Mouse (Mus musculus): ENCODE results near the gene Thoc7. TPM values are rescaled to one million over a fixed set of nuclear protein-coding genes. Genes with fewer than 3 reads are reported as not detected.

Thoc7 gene
- polyA plus RNA-seq (2015; fragmentation: Nextera tagmentation; extraction: Ambion mirVana) = 174 and 193 TPM in 2 replicates

- Histone ChIP-seq H3K4me3 (peak within 1 kb of the TSS; percentile 71), H3K4me1 (replicated peaks) (peaks cover 29% of the 10 kb centered on the region), H3K36me3 (no peaks in the 10 kb centered on the region), H3K27ac (replicated peaks) (peak within 1 kb of the TSS; percentile 85), H3K9me3 (no peaks in the 10 kb centered on the region), H3K9ac (peak within 1 kb of the TSS; percentile 92), H3K4me2 (peak within 1 kb of the TSS; percentile 68), H3K27me3 (no peaks in the 10 kb centered on the region)
- 4% methylated on average over 40 of the region's 56 CpGs for WGBS
- peak; percentile 68 for ATAC-seq (ENCODE audit: low FRiP score, low read depth)
Observed at GRCm38 (mm10) chr14:13961401-13962112, at the start of gene Thoc7, which contains the start of gene Atxn7. Thoc7 (minus strand) TSS chr14:13961852. Atxn7 (plus strand) TSS chr14:13961440.

- H3K27me3 ChIP-seq = no peaks in the 10 kb centered on the region
- no peaks in the 10 kb centered on the region for H3K36me3 ChIP-seq
- H3K9me3 ChIP-seq = no peaks in the 10 kb centered on the region
- H3K4me2 ChIP-seq = no peak overlapping the region
- peaks cover 17% of the 10 kb centered on the region for H3K4me1 ChIP-seq (replicated peaks)
- no peak for ATAC-seq (ENCODE audit: low FRiP score, low read depth)
- no peak overlapping the region for H3K4me3 ChIP-seq
- no peak overlapping the region for H3K27ac ChIP-seq (replicated peaks)
- no peak overlapping the region for H3K9ac ChIP-seq
- WGBS = 82% methylated on average over 6 of the region's 6 CpGs
Observed at GRCm38 (mm10) chr14:14009712-14010111, 48.1 kb upstream of the Thoc7 start.

GRCm38 (mm10) chr14:14002771-14003170 lies 41.1 kb upstream of the Thoc7 start:
- H3K27ac ChIP-seq (replicated peaks) = no peak overlapping the region
- H3K4me3 ChIP-seq = no peak overlapping the region
- WGBS = 95% methylated on average over 7 of the region's 7 CpGs
- no peaks in the 10 kb centered on the region for H3K27me3 ChIP-seq
- no peak for ATAC-seq (ENCODE audit: low FRiP score, low read depth)
- no peaks in the 10 kb centered on the region for H3K4me1 ChIP-seq (replicated peaks)
- H3K9me3 ChIP-seq = no peaks in the 10 kb centered on the region
- no peak overlapping the region for H3K4me2 ChIP-seq
- no peak overlapping the region for H3K9ac ChIP-seq
- no peaks in the 10 kb centered on the region for H3K36me3 ChIP-seq

GRCm38 (mm10) chr14:13995206-13996097 lies 33.8 kb upstream of the Thoc7 start:
- no peak for ATAC-seq (ENCODE audit: low FRiP score, low read depth)
- no peaks in the 10 kb centered on the region for H3K27me3 ChIP-seq

GRCm38 (mm10) chr14:13990741-13991140 lies 29.1 kb upstream of the Thoc7 start:
- Histone ChIP-seq H3K27me3 (no peaks in the 10 kb centered on the region), H3K4me3 (no peak overlapping the region), H3K4me1 (replicated peaks) (no peaks in the 10 kb centered on the region), H3K9ac (no peak overlapping the region), H3K4me2 (no peak overlapping the region), H3K9me3 (no peaks in the 10 kb centered on the region), H3K36me3 (no peaks in the 10 kb centered on the region), H3K27ac (replicated peaks) (no peak overlapping the region)
- WGBS = 88% methylated on average over 3 of the region's 3 CpGs
- ATAC-seq (ENCODE audit: low FRiP score, low read depth) = no peak

More at GRCm38 (mm10) chr14:13995206-13996097, 33.8 kb upstream of the Thoc7 start:
- Histone ChIP-seq H3K4me1 (replicated peaks) (no peaks in the 10 kb centered on the region), H3K4me3 (no peak overlapping the region), H3K36me3 (no peaks in the 10 kb centered on the region), H3K27ac (replicated peaks) (no peak overlapping the region), H3K4me2 (no peak overlapping the region), H3K9ac (no peak overlapping the region), H3K9me3 (no peaks in the 10 kb centered on the region)
- WGBS = 77% methylated on average over 9 of the region's 9 CpGs

DNA sequence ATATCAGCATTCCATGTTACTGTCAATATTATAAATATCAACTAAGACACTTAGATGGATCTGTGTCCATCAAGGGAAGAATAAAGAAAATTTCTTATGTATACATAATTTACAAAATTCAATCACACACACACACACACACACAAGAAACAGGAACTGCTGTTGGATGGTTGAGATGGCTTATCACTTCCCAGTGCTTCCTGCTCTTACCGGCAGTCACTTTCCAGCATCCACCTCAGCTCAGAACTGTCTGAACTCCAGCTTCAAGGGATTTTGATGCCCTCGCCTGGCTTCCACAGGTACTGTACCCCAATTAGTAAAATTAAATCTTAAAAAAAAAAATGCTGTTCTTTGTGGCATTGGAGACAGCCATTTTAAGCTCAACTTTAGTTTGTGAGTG lies 26.7 kb upstream of the Thoc7 start:
- H3K4me3 ChIP-seq = no peak overlapping the region
- H3K27me3 ChIP-seq = no peaks in the 10 kb centered on the region
- H3K4me1 ChIP-seq (replicated peaks) = no peaks in the 10 kb centered on the region
- no peaks in the 10 kb centered on the region for H3K9me3 ChIP-seq
- H3K9ac ChIP-seq = no peak overlapping the region
- H3K27ac ChIP-seq (replicated peaks) = no peak overlapping the region
- H3K36me3 ChIP-seq = no peaks in the 10 kb centered on the region
- ATAC-seq (ENCODE audit: low FRiP score, low read depth) = no peak
- no peak overlapping the region for H3K4me2 ChIP-seq
- 76% methylated on average over 2 of the region's 2 CpGs for WGBS

GRCm38 (mm10) chr14:13982174-13982573 lies 20.5 kb upstream of the Thoc7 start:
- Histone ChIP-seq H3K9ac (no peak overlapping the region), H3K4me3 (no peak overlapping the region), H3K27ac (replicated peaks) (no peak overlapping the region), H3K4me1 (replicated peaks) (no peaks in the 10 kb centered on the region), H3K9me3 (no peaks in the 10 kb centered on the region), H3K36me3 (no peaks in the 10 kb centered on the region), H3K4me2 (no peak overlapping the region), H3K27me3 (no peaks in the 10 kb centered on the region)
- no peak for ATAC-seq (ENCODE audit: low FRiP score, low read depth)
- WGBS = 76% methylated on average over 2 of the region's 2 CpGs

DNA sequence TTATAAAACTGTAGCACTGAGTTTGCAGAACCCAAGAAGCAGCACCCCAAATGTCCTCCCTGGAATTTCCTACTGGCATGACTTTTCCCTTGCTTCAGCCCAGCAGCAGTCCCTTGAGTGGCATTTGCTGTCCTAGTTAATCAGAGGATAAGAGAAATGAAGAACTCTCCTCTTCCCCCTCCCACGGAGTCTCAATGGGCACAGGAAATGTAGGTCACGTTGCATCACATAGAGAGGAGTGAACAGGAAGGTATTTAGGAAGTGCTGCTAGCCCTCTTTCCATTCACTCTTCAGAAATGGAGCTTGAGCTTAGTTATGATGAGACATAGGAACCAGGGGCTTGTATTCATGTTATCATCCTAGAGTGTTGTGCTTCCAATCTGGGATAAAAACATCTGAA lies 19.6 kb upstream of the Thoc7 start:
- no peaks in the 10 kb centered on the region for H3K9me3 ChIP-seq
- WGBS = 61% methylated on average over 2 of the region's 2 CpGs
- H3K36me3 ChIP-seq = no peaks in the 10 kb centered on the region
- H3K27me3 ChIP-seq = no peaks in the 10 kb centered on the region
- no peak overlapping the region; the same call in 1 of the 2 replicates for H3K27ac ChIP-seq (replicated peaks)
- H3K4me1 ChIP-seq (replicated peaks) = no peaks in the 10 kb centered on the region
- no peak overlapping the region for H3K4me2 ChIP-seq
- H3K4me3 ChIP-seq = no peak overlapping the region
- ATAC-seq (ENCODE audit: low FRiP score, low read depth) = 0 out of 2 replicates have a peak, but pooled peaks have one; percentile 51
- no peak overlapping the region for H3K9ac ChIP-seq

DNA sequence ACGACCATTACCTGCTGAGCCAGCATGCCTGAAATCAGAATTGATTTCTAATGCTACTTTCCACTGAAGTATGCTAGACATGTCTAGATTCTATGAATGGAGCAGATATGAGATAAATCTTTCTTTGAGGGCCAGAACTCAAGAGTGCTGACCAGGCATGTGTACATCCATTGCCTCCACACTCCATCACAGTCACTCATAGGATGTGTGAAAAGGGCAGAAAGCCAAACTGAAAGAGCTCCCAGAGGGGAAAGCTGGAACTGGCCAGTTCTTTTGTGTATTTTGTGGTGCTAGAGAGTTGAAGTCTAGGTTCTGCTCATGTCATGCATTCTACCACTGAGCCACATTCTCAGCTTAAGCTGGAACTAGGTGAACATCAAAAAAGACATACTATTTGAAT lies 15.8 kb upstream of the Thoc7 start:
- 83% methylated on average over 1 of the region's 1 CpGs for WGBS
- no peaks in the 10 kb centered on the region for H3K4me1 ChIP-seq (replicated peaks)
- H3K27ac ChIP-seq (replicated peaks) = no peak overlapping the region
- ATAC-seq (ENCODE audit: low FRiP score, low read depth) = no peak
- H3K4me3 ChIP-seq = no peak overlapping the region
- no peaks in the 10 kb centered on the region for H3K27me3 ChIP-seq
- no peaks in the 10 kb centered on the region for H3K9me3 ChIP-seq
- no peaks in the 10 kb centered on the region for H3K36me3 ChIP-seq
- H3K9ac ChIP-seq = no peak overlapping the region
- H3K4me2 ChIP-seq = no peak overlapping the region

DNA sequence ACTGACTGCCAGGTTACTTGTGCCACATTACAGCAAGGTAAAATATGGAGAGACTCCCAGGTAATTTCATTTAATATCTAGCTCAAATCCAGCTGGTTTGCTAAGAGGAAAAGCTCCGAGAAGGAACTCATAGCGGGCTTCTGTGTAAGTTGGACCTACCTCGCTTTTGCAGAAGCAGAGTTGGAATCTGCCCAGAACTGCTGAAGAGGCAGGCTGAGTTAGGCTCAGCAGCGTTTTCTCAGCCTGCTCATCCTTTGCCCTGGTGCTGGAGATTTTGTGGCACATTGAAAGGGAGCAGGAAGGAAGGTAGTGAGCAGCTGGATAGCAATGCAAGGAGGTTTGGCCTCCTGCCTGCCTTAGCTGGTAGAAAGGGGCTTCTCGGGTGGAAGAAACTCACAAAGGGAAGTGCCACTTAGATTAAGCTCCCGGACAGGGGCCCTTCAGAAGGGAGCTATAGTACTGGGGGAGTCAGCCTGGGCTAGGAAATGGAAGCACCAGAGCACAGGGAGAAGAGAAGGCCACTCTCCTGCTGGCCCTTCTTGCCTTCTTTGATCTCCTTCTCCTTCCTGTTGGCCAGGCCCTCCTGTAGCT lies 10.1 kb upstream of the Thoc7 start:
- no peak overlapping the region for H3K4me3 ChIP-seq
- H3K27me3 ChIP-seq = no peaks in the 10 kb centered on the region
- peak overlapping the region; percentile 51; the same call in 1 of the 2 replicates for H3K27ac ChIP-seq (replicated peaks)
- H3K9ac ChIP-seq = no peak overlapping the region
- ATAC-seq (ENCODE audit: low FRiP score, low read depth) = no peak
- no peak overlapping the region for H3K4me2 ChIP-seq
- no peaks in the 10 kb centered on the region for H3K36me3 ChIP-seq
- 53% methylated on average over 6 of the region's 6 CpGs for WGBS
- H3K9me3 ChIP-seq = no peaks in the 10 kb centered on the region
- H3K4me1 ChIP-seq (replicated peaks) = 0 out of 2 replicates have a peak, but pooled peaks cover 3% of the 10 kb centered on the region

- 82% methylated on average over 3 of the region's 3 CpGs for WGBS
- Histone ChIP-seq H3K4me1 (replicated peaks) (0 out of 2 replicates have a peak, but pooled peaks cover 3% of the 10 kb centered on the region), H3K27ac (replicated peaks) (no peak overlapping the region), H3K4me2 (no peak overlapping the region), H3K27me3 (no peaks in the 10 kb centered on the region), H3K36me3 (no peaks in the 10 kb centered on the region), H3K4me3 (no peak overlapping the region), H3K9me3 (no peaks in the 10 kb centered on the region), H3K9ac (no peak overlapping the region)
- no peak for ATAC-seq (ENCODE audit: low FRiP score, low read depth)
Observed at GRCm38 (mm10) chr14:13970513-13970912, 8.9 kb upstream of the Thoc7 start.

GRCm38 (mm10) chr14:13968476-13968875 lies 6.8 kb upstream of the Thoc7 start:
- Histone ChIP-seq H3K27ac (replicated peaks) (no peak overlapping the region), H3K9me3 (no peaks in the 10 kb centered on the region), H3K4me1 (replicated peaks) (0 out of 2 replicates have a peak, but pooled peaks cover 3% of the 10 kb centered on the region), H3K4me2 (no peak overlapping the region), H3K9ac (no peak overlapping the region), H3K36me3 (no peaks in the 10 kb centered on the region), H3K4me3 (no peak overlapping the region), H3K27me3 (no peaks in the 10 kb centered on the region)
- no peak for ATAC-seq (ENCODE audit: low FRiP score, low read depth)
- WGBS = 87% methylated on average over 5 of the region's 5 CpGs
